Mouse (Mus musculus) ES-E14 (cell line): ENCODE data around the gene Sptb.

ENCODE experiments used
- HCFC1 ChIP-seq: IDR thresholded peaks from 2 replicates; pipeline ENCODE4 v1.6.1; 2012; ENCODE audit warnings: low read length, inconsistent platforms, borderline replicate concordance; ENCODE audit not compliant: insufficient read depth
- MAFK ChIP-seq: IDR thresholded peaks from 2 replicates; pipeline ENCODE4 v1.6.1; 2014; ENCODE audit warnings: mild to moderate bottlenecking, low read depth, low read length, inconsistent platforms; ENCODE audit not compliant: insufficient read depth
- ZC3H11A ChIP-seq: IDR thresholded peaks from 2 replicates; pipeline ENCODE4 v1.6.1; 2012; ENCODE audit warnings: low read depth, mild to moderate bottlenecking, inconsistent platforms, low read length, borderline replicate concordance
- ZNF384 ChIP-seq: IDR thresholded peaks from 2 replicates; pipeline ENCODE4 v1.6.1; 2012; ENCODE audit warnings: low read depth, low read length, inconsistent platforms

- TF ChIP-seq ZC3H11A (no peak), MAFK (no peak), HCFC1 (no peak), ZNF384 (no peak)
Measured at GRCm38 (mm10) chr12:76541475-76541874, 168.9 kb downstream of the Sptb start.
